Mouse (Mus musculus) stomach, postnatal 0 days (tissue): ENCODE results near the gene Cebpz. TPM values are rescaled to one million over a fixed set of nuclear protein-coding genes. Genes with fewer than 3 reads are reported as not detected.

Experiments used
- ATAC-seq: fragments of 200-750 bp; cut with Nextera tagmentation; 2 replicates; pipeline ENCODE4 v1.8.0; 2017; ENCODE audit not compliant: low FRiP score, low TSS enrichment
- DNase-seq: peaks from one replicate; pipeline ENCODE4 v3.0.0-alpha.2; 2016; ENCODE audit warnings: low spot score
- H3K27ac ChIP-seq: fragments of 300-500 bp; sonication (generic); replicated peaks from 2 replicates; pipeline ENCODE4 v1.5.1; 2014; ENCODE audit warnings: mild to moderate bottlenecking, control low read depth
- H3K27me3 ChIP-seq: fragments of 300-500 bp; sonication (generic); 2 replicates; pipeline ENCODE4 v1.6.1; 2014; ENCODE audit warnings: low read length; ENCODE audit not compliant: control insufficient read depth, insufficient read depth
- H3K36me3 ChIP-seq: fragments of 300-500 bp; sonication (generic); 2 replicates; pipeline ENCODE4 v1.6.1; 2014; ENCODE audit warnings: low read length, mixed read lengths; ENCODE audit not compliant: control insufficient read depth, insufficient read depth
- H3K4me1 ChIP-seq: fragments of 300-500 bp; sonication (generic); replicated peaks from 2 replicates; pipeline ENCODE4 v1.6.1; 2014; ENCODE audit warnings: antibody characterized with exemption; ENCODE audit not compliant: control insufficient read depth, insufficient read depth
- H3K4me2 ChIP-seq: fragments of 300-500 bp; sonication (generic); replicated peaks from 2 replicates; pipeline ENCODE4 v1.6.1; 2014; ENCODE audit warnings: low read depth, mild to moderate bottlenecking, control low read depth, moderate library complexity
- H3K4me3 ChIP-seq: fragments of 300-500 bp; sonication (generic); 2 replicates; pipeline ENCODE4 v1.5.1; 2014; ENCODE audit warnings: low read depth, low read length, control low read depth
- H3K9ac ChIP-seq: fragments of 300-500 bp; sonication (generic); 2 replicates; pipeline ENCODE4 v1.6.1; 2014; ENCODE audit warnings: mild to moderate bottlenecking, low read length, control low read depth, mixed read lengths
- H3K9me3 ChIP-seq: fragments of 300-500 bp; sonication (generic); 2 replicates; pipeline ENCODE4 v1.6.1; 2016; ENCODE audit warnings: low read length; ENCODE audit not compliant: control insufficient read depth
- CTCF ChIP-seq: IDR thresholded peaks from 2 replicates; pipeline ENCODE4 v1.5.1; 2016; ENCODE audit warnings: antibody characterized with exemption, low read depth, mild to moderate bottlenecking, moderate library complexity
- EP300 ChIP-seq: optimal IDR thresholded peaks from 2 replicates; pipeline ENCODE3; 2016; ENCODE audit warnings: antibody characterized with exemption
- WGBS: fragments of 180-500 bp; shearing (Covaris S2); extraction: QIAGEN DNeasy Blood & Tissue Kit; methylation state at CpG from one replicate; pipeline ENCODE4 v1.1.7; 2014; 5-methylcytosine and 5-hydroxymethylcytosine counted together
- polyA plus RNA-seq: library from polyadenylated mRNA; unstranded; fragments of >200 nt; fragmentation: Nextera tagmentation; extraction: Ambion mirVana; gene quantifications from 2 replicates; pipeline ENCODE4 v1.2.1, GENCODE M21; 2015

The Cebpz gene
- polyA plus RNA-seq, 1 experiment from 2014 or later = 44.7 TPM

DNA sequence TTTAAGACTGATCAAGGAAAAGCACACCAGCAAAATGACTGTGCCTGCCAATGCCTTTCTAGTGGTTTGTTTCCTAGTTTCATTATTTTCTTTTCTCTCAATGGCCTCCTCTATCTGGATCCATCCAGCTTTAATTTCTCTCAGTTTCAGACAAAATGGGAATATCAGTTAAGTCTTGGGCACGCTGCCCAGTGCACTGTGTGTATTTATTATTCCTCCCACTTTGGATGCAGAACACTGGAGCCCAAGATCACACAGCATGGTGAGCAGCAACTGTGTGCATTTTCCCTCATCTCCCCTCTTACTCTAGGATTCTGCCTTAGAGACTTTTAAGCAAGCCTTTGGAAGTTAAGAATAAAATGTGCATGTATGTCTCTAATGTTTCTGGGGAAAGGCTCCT lies 27.5 kb upstream of the Cebpz start:
- H3K4me1 ChIP-seq = no peaks in the 10 kb centered on the region
- H3K9me3 ChIP-seq = no peaks in the 10 kb centered on the region
- DNase-seq (no peak), ATAC-seq (no peak)
- 74% methylated on average over 1 of the region's 1 CpGs for WGBS
- no peak overlapping the region for H3K4me2 ChIP-seq
- TF ChIP-seq EP300 = no peak
- TF ChIP-seq CTCF = no peak
- no peak overlapping the region for H3K27ac ChIP-seq
- H3K9ac ChIP-seq = no peak overlapping the region
- no peaks in the 10 kb centered on the region for H3K27me3 ChIP-seq
- no peak overlapping the region for H3K4me3 ChIP-seq
- peaks cover 13% of the 10 kb centered on the region; the same call in 1 of the 2 replicates for H3K36me3 ChIP-seq

DNA sequence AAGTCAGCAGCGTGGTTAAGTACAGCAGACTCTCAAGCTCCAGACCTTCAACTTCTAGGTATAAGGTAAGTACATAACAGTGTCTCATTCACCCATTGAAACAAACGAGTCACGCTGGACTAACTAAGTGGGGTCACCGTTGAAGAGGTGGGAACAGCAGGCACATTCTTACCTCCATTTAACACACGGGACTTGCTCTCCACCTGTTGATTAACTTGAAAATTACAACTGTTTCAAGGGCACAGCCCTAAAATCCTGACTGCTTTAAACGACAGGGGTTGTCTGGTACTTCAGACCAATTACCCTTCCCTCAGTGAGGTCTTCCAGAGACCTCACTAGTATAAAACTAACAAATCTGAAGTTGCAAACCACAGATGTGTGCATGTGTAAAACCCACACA lies 22.6 kb upstream of the Cebpz start:
- peaks cover 23% of the 10 kb centered on the region; the same call in 1 of the 2 replicates for H3K36me3 ChIP-seq
- no peaks in the 10 kb centered on the region for H3K9me3 ChIP-seq
- no peak overlapping the region for H3K4me2 ChIP-seq
- 80% methylated on average over 6 of the region's 6 CpGs for WGBS
- ATAC-seq (no peak), DNase-seq (no peak)
- no peak overlapping the region for H3K4me3 ChIP-seq
- H3K27ac ChIP-seq = no peak overlapping the region
- no peak overlapping the region for H3K9ac ChIP-seq
- H3K4me1 ChIP-seq = no peaks in the 10 kb centered on the region
- TF ChIP-seq EP300 (no peak), CTCF (no peak)
- H3K27me3 ChIP-seq = no peaks in the 10 kb centered on the region

GRCm38 (mm10) chr17:78953240-78953639 lies 16.4 kb upstream of the Cebpz start:
- Histone ChIP-seq H3K4me2 (no peak overlapping the region), H3K27ac (no peak overlapping the region), H3K4me1 (no peaks in the 10 kb centered on the region), H3K36me3 (peaks cover 18% of the 10 kb centered on the region; the same call in 1 of the 2 replicates), H3K27me3 (no peaks in the 10 kb centered on the region), H3K9me3 (no peaks in the 10 kb centered on the region), H3K4me3 (no peak overlapping the region), H3K9ac (no peak overlapping the region)
- no peak for ATAC-seq
- TF ChIP-seq EP300 = no peak
- no peak for TF ChIP-seq CTCF
- no peak for DNase-seq
- 62% methylated on average over 8 of the region's 8 CpGs for WGBS

GRCm38 (mm10) chr17:78952070-78952469 lies 15.2 kb upstream of the Cebpz start:
- no peak for ATAC-seq

DNA sequence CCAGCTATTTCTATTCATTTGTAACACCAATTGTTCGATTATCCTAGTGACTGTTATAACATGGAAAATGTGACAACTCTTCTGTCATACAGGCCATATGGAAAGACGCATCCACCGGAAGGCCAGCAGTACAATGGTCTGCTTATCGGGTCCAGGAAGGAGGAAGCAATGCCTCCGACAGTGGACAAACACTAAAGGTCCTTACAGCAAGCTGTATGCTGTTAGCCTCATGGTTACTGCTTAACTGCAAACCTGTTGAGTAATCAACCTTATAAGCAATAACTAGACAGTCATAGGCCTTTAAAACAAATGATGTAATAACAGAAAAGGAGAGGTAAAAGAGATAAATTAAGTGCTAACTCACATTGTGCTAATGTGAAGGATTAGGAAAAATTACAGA lies 14.4 kb upstream of the Cebpz start:
- ATAC-seq = no peak
- TF ChIP-seq EP300 (no peak), CTCF (no peak)
- no peak overlapping the region for H3K4me2 ChIP-seq
- H3K4me3 ChIP-seq = no peak overlapping the region
- H3K9ac ChIP-seq = no peak overlapping the region
- H3K9me3 ChIP-seq = no peaks in the 10 kb centered on the region
- DNase-seq = no peak
- H3K27me3 ChIP-seq = no peaks in the 10 kb centered on the region
- H3K4me1 ChIP-seq = no peaks in the 10 kb centered on the region
- peaks cover 20% of the 10 kb centered on the region; the same call in 1 of the 2 replicates for H3K36me3 ChIP-seq
- WGBS = 95% methylated on average over 5 of the region's 5 CpGs
- H3K27ac ChIP-seq = no peak overlapping the region

More at GRCm38 (mm10) chr17:78952070-78952469, 15.2 kb upstream of the Cebpz start:
- Histone ChIP-seq H3K9ac (no peak overlapping the region), H3K27me3 (no peaks in the 10 kb centered on the region), H3K4me3 (no peak overlapping the region), H3K9me3 (no peaks in the 10 kb centered on the region), H3K4me2 (no peak overlapping the region), H3K4me1 (no peaks in the 10 kb centered on the region), H3K36me3 (peaks cover 17% of the 10 kb centered on the region; the same call in 1 of the 2 replicates), H3K27ac (no peak overlapping the region)
- WGBS = 85% methylated on average over 5 of the region's 5 CpGs
- TF ChIP-seq CTCF (no peak), EP300 (no peak)
- no peak for DNase-seq

DNA sequence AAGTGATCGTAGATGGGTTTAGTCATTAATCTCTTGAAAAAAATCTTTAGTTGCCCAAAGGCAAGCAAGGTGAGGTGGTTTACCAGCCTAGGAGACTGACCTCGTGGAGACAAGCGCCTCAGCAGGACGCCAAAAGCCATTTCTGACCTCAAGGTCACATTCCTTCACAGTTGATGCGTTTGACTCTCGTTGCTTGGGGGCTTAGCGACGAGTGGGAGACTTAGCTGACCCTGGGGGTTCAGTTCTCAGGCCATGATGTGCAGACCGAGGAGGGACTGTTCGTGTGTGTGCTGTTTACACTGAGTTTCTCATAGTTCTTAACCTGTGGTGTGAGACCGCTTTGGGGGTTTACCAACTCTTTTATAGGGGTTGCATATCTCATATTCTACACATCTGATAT lies 5.7 kb upstream of the Cebpz start:
- Histone ChIP-seq H3K4me2 (no peak overlapping the region), H3K4me1 (no peaks in the 10 kb centered on the region), H3K27ac (no peak overlapping the region), H3K36me3 (peaks cover 3% of the 10 kb centered on the region; the same call in 1 of the 2 replicates), H3K9ac (no peak overlapping the region), H3K9me3 (no peaks in the 10 kb centered on the region), H3K4me3 (no peak overlapping the region), H3K27me3 (no peaks in the 10 kb centered on the region)
- DNase-seq = no peak
- TF ChIP-seq EP300 (no peak), CTCF (no peak)
- no peak for ATAC-seq
- WGBS = 44% methylated on average over 11 of the region's 11 CpGs
